Mouse (Mus musculus) right cerebral cortex, adult 2 months (tissue): Measurements from ENCODE around the gene Osbpl7.

Experiments used
- DNase-seq, 2 experiments: peaks; one replicate each; pipeline ENCODE4 v3.0.0; 2021 to 2022; ENCODE audit warnings: low spot score in 2 of 2

Gene Osbpl7

DNA sequence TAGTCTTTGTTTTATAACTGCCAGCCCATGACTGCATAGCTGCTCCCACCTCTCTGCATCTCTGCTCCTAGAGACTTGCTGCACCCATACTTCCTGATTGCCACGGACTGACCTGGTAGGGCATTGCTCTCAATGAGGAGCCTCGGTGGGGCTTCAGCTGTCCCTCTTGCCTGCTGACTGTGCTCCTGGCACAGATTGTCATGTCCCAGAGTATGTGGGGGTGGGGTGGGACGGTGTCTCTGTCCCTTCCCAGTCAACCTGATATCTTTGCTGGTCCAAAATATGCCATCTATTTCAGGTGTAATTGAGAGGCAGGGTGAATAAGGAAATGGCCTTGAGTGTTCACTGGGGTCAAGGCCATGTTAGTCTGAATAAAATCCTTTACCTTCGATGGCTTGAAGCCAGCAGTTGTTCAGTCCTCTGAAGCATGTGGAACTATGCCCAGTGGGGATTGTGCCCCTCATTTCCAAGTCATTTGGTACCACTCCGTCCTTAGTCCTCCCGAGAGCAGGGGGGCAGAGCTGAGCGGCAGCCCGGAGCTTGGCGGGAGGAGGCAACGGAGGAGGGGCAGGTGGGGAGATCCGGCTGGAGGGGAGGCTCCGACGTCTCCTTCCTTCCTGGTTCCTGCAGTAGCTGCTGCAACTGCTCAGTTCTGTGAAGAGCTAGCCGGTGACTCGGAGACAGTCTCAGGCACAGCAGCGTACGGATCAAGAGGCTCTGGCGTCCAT, at the start of gene Osbpl7:
Gene Osbpl7 (plus strand): TSS at position 413 of the 728 bp plus-strand sequence.
- peak; percentile 67 to 78 for DNase-seq

GRCm38 (mm10) chr11:97003170-97003569, 47.3 kb upstream of the Osbpl7 start:
- DNase-seq: no peak

- DNase-seq: no peak
These were observed 43.2 kb upstream of the Osbpl7 start for GRCm38 (mm10) chr11:97007093-97007794.

DNA sequence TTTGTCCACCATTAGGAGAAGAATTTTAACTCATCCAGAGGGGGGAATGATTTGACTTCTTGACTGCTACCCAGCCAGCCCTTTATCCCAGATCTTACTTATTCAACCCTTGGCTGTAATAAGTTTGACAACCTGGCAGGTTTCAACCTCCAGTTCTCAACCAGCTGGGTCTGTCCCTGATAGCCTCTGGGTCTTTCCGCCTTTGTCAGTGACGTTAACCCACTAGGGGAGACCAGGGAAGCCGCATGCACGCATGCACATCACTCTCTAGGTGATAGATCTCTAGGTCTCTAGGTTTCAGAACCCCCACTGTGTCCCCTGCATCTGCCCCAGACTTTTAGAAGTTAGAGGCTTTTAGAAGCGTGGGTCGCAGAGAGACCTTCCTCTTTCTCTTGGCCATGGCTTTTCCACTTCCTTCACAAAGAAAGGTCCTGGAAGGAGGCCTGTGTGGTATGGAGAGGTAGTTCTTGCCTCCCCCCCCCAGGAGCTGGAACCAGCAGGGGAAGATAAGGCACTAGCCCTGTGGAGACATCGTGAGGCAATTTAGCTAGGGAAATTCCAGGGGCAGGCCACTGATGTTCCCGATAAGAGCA, 41.1 kb upstream of the Osbpl7 start:
- no peak for DNase-seq

- DNase-seq: no peak
These were observed 37.2 kb upstream of the Osbpl7 start, which contains the start of gene Sp6 for GRCm38 (mm10) chr11:97013121-97013670. Sp6 (plus strand) TSS chr11:97013394.

GRCm38 (mm10) chr11:97017696-97018582, 32.5 kb upstream of the Osbpl7 start:
- DNase-seq: no peak

- DNase-seq: no peak
These were observed 31.7 kb upstream of the Osbpl7 start for GRCm38 (mm10) chr11:97018583-97019344.

GRCm38 (mm10) chr11:97019345-97019708, 31.1 kb upstream of the Osbpl7 start:
- DNase-seq: no peak

GRCm38 (mm10) chr11:97021121-97021765, 29.2 kb upstream of the Osbpl7 start:
- DNase-seq: no peak

- peak; percentile 61 to 62 for DNase-seq
These were observed 28.4 kb upstream of the Osbpl7 start for GRCm38 (mm10) chr11:97021873-97022484.

DNA sequence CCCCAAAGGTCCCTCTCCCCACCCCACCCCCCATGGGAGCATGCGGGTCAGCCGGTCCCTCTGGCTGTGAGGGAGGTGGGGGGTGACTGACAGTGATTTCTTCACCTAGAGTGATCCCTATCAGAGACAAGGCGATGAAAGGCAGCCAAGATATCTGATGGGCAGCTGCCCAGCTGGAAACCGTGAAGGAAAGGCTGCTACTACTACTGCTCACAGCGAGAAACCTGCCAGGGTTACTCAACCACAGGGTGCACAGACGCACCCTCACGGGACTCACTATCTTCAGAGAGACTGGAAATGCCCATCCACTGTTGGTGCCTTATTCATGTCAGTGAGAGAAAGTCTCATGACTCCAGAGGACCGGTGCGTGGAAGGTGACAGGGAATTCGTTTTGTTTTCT, 25.5 kb upstream of the Osbpl7 start:
- no peak for DNase-seq

DNA sequence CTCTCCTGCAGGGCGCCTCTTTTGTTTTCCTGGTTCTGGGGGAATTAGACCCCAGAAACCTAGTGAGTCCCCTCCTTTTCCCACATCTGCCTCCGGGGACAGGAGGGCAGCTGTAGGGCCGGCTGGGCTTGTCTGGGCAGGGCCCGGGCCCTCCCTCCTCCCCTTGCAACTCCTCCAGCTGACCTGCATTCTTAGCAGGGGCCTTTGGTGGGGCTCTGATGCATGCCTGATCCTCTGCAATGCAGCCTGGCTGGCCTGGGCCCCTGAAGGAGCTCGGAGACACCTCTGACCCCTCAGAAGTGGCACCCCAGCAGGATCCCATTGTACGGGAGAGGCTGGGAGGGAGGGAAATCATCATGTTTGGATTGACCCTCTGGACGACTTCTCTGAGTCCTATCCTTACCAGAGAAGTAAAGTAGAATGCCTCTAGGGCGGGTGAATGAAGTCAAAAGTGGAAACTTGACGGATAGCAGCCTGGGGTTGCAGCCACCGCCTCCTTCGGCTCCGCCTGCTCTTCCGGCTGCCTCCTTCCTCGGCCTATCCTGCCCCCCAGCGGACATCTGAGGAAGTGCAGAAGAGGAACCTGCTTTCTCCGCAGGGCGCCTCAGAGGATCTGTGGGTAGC, 24.6 kb upstream of the Osbpl7 start:
- peak; percentile 77 to 89 for DNase-seq

- DNase-seq: peak; percentile 74 to 80
These were observed 20.6 kb upstream of the Osbpl7 start, which contains the start of gene Scrn2 for GRCm38 (mm10) chr11:97029686-97030417. Scrn2 (plus strand) TSS chr11:97029938.

DNA sequence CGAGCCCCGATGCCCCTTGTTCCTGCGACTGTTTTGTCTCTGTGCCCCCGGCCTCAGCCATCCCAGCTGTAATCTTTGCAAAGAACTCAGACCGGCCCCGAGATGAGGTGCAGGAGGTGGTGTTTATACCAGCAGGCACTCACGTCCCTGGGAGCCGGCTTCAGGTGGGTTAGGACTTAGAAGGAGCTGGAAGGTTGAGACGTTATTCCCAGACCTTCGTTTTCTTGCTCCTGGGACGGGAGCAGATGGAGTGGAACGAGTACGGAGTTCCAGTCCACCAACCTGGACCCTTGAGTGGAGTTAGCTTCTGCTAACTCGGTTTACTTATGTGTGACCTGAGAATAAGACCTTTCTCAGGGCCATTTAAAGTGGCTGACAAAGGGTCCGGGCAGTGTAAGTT, 20.0 kb upstream of the Osbpl7 start:
- DNase-seq: no peak

DNA sequence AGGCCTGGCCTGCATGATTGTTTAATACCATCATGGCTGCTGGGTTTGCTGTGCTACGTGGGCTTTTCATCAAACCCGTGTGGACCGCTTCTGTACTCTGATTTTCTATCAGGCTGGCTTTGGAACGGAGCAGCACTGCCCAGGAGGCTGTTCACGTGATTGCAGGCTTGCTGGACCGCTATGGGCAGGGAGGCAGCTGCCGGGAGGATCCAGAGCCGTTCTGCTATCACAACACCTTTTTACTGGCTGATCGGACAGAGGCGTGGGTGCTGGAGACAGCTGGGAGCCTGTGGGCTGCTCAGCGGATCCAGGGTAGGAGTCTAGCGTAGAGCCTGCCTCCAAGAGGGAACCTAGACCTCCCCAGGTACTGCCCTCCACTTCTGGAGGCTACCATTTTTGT, 18.5 kb upstream of the Osbpl7 start:
- no peak for DNase-seq

- DNase-seq: no peak
These were observed 17.9 kb upstream of the Osbpl7 start for GRCm38 (mm10) chr11:97032499-97032898.

DNA sequence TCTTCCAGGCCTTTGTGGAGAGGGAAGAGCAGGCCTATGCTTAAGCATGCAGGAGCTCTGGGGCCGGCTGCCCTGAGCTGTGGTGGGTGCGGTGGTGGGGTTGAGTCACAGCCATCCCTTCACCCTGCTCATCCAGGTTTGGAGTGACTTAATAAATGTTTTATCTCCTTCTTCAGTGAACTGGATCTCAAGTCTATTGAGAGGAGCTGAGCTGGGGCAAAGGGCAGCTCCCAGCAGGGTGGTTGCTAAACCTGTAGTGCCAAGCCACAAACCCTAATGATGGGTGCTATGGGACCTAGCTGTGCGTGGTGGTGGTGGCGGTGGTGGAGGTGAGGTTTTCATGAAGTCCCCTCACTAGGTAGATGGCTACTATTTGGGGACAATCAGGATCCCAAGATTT, 16.6 kb upstream of the Osbpl7 start:
- no peak for DNase-seq

- peak; percentile 57 to 64 for DNase-seq
These were observed 14.3 kb upstream of the Osbpl7 start for GRCm38 (mm10) chr11:97036141-97036540.

DNA sequence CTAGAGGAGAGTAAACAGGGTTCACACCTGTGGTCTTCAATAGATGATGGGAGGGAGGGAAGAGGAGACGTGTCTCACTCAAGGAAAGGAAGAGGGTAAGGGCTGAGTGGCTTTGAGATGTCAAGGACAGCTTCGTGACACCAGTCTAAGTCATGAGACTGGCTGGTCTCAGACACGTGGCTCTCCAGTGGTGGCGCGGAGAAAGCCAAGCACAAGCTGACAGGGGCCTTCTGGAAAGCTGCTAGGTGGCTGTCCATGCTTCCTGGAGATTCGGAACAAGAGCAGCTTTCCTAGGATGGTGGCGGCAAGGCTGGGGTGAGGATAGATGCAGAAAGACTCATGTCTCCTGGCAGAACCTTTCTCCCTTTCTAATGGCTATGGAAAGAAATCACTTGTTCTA, 11.5 kb upstream of the Osbpl7 start:
- no peak for DNase-seq
